Mouse (Mus musculus): ENCODE measurements at regions not wholly inside any gene's neighbourhood (a gene's known extent, or its start where the extent isn't known, plus 50 kb on each side); places are given as distances from the start of the nearest gene placed in this dataset.

DNA sequence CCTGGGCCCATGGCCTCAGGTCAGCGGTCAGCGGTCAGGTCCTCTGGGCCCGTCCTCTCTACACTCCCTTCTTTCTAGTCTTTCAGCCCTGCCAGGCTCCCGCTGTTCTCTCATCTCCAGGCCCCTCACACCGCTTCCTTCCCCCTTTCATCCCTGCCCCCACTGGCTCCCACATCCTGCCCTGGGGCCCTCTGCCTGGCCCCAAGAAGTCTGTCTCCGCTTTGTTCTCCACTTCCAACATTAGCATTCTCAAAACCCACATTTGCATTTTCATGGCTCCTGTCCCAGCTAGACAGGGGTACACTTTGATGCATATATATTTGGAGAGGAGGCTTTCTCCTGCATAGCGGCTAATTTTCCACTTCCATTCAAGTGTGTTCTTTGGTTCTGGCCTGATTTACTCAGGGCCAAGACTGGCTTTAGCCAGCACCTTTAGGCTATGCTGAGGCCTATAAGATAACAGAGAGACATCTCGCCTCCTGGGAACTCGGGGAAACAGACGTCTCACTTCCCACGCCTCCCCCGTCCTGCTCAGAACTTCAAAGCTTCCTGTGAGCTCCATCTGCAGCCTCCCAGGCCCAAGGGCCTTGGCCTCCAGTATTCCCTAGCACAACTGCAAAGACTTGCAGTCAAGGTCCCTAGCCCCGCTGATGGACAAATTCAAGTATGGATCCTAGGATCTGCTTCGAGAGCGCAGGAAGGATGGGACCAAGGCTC, 109.8 kb upstream of the Parp11 start:
- no peaks in the 10 kb centered on the region for H3K36me3 ChIP-seq
- peaks cover 50% of the 10 kb centered on the region for H3K4me1 ChIP-seq
- H3K27ac ChIP-seq, result peak overlapping the region; percentile 61
- WGBS, result 17% methylated on average over 15 of the region's 15 CpGs
- no peaks in the 10 kb centered on the region for H3K27me3 ChIP-seq
- no peak overlapping the region for H3K9ac ChIP-seq
- no peak overlapping the region for H3K4me3 ChIP-seq (replicated peaks)
- ATAC-seq (replicated peaks; ENCODE audit: low FRiP score), result peak; percentile 40; the same call in 1 of the 2 replicates
- H3K9me3 ChIP-seq (replicated peaks), result no peaks in the 10 kb centered on the region
- peak overlapping the region; percentile 23; the same call in 1 of the 2 replicates for H3K4me2 ChIP-seq

DNA sequence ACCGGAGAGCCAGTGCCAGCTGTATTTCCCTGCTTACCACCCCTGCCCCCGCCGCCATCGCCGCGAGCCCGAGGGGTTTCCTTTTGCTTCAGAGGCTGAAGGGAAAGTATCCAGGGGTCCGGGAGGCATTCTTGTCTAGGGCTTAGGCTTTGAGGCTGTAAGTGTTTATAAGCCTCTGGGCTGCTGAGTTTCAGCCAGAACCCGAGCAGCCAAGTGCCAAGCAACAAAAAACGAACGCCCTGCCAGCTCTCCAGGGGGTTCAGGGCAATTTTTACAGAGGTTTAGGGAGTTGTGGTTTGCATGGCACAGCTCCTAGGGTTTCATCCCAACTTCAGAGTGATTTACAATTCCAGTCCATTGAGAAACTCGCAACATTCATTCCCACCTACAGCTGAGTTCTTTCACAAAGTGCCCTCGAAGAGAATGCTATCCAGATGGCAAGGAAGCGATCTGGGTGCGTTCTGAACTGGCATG, 109.2 kb upstream of the Parp11 start:
- peaks cover 50% of the 10 kb centered on the region for H3K4me1 ChIP-seq
- H3K36me3 ChIP-seq, result no peaks in the 10 kb centered on the region
- H3K27me3 ChIP-seq, result no peaks in the 10 kb centered on the region
- peak overlapping the region; percentile 23; the same call in 1 of the 2 replicates for H3K4me2 ChIP-seq
- H3K4me3 ChIP-seq (replicated peaks), result no peak overlapping the region
- H3K27ac ChIP-seq, result peak overlapping the region; percentile 61
- no peaks in the 10 kb centered on the region for H3K9me3 ChIP-seq (replicated peaks)
- 21% methylated on average over 15 of the region's 15 CpGs for WGBS
- no peak overlapping the region for H3K9ac ChIP-seq
- ATAC-seq (replicated peaks; ENCODE audit: low FRiP score), result no peak

DNA sequence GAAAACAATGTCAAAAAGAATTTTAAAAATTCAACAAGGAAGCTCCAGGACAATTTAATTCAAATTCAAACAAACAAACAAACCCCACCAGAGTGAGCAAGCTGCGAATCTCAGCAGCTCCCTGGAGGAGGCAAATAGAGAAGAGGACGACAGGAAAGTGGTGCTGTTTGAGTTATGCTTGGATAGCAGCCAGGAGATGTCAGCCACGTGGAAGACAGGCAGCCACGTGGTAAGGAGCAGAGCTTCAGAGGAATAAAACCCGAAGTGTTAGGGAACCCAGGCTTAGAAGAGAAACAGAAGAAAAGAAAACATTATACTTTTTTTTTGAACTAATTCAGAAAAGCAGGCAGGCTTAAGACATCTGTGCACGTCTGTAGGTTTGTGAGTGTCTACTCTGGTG, 108.2 kb upstream of the Parp11 start:
- Histone ChIP-seq H3K36me3 (no peaks in the 10 kb centered on the region), H3K9ac (no peak overlapping the region), H3K4me2 (no peak overlapping the region), H3K27me3 (no peaks in the 10 kb centered on the region), H3K9me3 (replicated peaks) (no peaks in the 10 kb centered on the region), H3K4me1 (peaks cover 50% of the 10 kb centered on the region), H3K4me3 (replicated peaks) (no peak overlapping the region), H3K27ac (no peak overlapping the region)
- WGBS, result 16% methylated on average over 6 of the region's 6 CpGs
- ATAC-seq (replicated peaks; ENCODE audit: low FRiP score), result no peak

DNA sequence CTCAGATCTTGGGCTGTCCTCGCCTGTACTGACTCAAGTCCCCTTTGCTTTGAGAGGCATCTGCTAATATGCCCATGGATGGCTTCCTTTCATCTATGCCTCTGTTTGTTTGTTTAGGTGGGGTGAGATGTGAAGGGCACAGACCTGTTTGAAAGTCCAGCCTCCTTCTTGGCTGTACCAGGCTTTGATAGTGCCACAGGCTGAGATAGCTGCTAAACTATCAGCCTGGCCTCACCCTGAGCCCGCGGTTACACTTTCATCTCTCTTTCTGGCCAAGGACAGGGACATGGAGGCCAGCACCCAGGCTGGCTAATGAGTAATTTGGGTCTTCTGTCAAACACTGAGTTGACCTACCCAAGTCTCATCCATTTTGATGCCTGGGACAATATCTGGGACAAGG, 105.0 kb upstream of the Parp11 start:
- Histone ChIP-seq H3K9me3 (replicated peaks) (no peaks in the 10 kb centered on the region), H3K4me3 (replicated peaks) (no peak overlapping the region), H3K27ac (no peak overlapping the region), H3K4me1 (peaks cover 30% of the 10 kb centered on the region), H3K9ac (no peak overlapping the region), H3K4me2 (no peak overlapping the region), H3K36me3 (no peaks in the 10 kb centered on the region), H3K27me3 (no peaks in the 10 kb centered on the region)
- WGBS, result 86% methylated on average over 3 of the region's 3 CpGs
- no peak for ATAC-seq (replicated peaks; ENCODE audit: low FRiP score)

DNA sequence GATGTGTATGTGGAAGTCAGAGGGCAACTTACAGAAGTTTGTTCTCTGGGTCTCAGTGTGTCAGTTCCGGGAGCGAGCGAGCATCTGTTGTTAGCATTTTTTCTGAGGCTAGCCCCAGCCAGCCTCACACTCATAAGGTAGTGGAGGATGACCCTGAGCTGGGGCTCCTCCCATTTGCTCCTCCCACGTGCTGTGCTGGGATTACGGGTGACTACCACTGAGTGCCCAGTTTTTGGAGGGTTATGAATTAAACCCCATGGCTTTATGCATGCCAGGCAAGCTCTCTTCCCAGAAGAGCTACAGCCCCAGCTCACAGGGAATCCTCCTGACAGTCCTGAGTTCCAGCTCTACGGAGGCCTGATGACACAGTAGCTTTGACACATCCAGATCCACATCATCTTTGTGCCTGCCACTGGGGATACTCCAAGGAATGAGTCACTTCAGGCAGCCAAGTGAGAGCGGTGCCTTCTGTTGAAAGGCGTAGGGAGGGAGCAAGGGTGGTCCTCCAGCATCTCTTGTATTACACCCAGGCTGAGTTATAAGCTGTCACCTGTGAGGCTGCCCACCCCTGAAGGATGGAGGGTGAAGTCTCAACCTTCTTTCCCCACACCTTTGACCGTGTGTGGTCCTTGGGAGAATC, 97.8 kb upstream of the Parp11 start:
- no peaks in the 10 kb centered on the region for H3K9me3 ChIP-seq (replicated peaks)
- H3K4me2 ChIP-seq, result peak overlapping the region; percentile 15; the same call in 1 of the 2 replicates
- H3K27me3 ChIP-seq, result no peaks in the 10 kb centered on the region
- peak overlapping the region; percentile 69 for H3K27ac ChIP-seq
- H3K36me3 ChIP-seq, result no peaks in the 10 kb centered on the region
- H3K4me3 ChIP-seq (replicated peaks), result no peak overlapping the region
- peak; percentile 75 for ATAC-seq (replicated peaks; ENCODE audit: low FRiP score)
- H3K4me1 ChIP-seq, result peaks cover 16% of the 10 kb centered on the region
- no peak overlapping the region for H3K9ac ChIP-seq
- WGBS, result 48% methylated on average over 9 of the region's 9 CpGs

DNA sequence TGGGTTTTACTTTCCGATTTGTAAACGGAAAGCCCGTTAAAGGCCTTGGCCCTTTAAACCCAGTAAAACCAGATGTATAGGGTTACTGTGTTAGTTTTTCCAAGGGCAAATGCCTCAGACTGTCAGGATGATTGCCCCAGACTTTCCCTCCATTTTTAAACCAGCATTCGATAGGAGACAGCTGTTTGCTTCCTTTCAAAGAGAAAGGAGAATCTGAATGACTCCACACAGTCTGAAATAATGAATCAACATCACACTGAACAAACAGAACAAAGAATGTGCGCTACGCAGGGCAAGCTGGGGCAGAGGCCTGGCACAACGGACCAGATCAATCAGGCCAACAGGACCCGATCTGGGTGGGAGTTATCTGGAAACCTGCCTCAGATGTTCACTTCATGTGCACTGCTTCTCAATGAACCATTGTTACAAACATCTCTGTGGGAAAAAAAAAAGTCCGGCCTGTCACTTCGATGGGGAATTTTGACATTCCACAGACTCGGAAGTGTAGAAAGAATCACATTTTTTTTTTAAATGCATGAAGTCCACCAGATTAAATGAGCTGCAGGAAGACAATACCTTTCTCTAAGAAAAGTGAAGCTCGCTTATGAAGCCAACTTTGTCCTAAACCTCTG, 97.0 kb upstream of the Parp11 start:
- 25% methylated on average over 12 of the region's 12 CpGs for WGBS
- peak; percentile 76 for ATAC-seq (replicated peaks; ENCODE audit: low FRiP score)
- Histone ChIP-seq H3K4me3 (replicated peaks) (no peak overlapping the region), H3K4me2 (peak overlapping the region; percentile 15; the same call in 1 of the 2 replicates), H3K36me3 (no peaks in the 10 kb centered on the region), H3K27me3 (no peaks in the 10 kb centered on the region), H3K4me1 (peaks cover 16% of the 10 kb centered on the region), H3K9ac (no peak overlapping the region), H3K9me3 (replicated peaks) (no peaks in the 10 kb centered on the region), H3K27ac (peak overlapping the region; percentile 69)

DNA sequence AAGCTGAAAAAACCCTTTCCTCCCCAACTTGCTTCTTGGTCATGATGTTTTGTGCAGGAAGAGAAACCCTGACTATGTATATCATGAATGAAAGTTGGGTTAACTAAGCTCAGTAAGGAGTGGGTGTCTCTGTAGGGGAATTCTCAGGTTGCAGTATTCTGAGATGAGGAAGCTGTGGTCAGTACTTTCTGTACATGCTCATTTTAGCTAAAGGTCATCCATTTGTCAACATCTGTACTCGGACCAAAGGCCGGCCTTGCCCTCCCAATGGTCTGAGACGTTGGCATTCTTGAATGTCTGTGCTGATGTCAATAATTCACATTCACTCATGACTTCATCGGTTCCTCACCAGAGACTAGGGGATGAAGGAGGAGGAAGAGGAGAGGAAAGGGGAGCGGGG, 94.9 kb upstream of the Parp11 start:
- peaks cover 19% of the 10 kb centered on the region for H3K4me1 ChIP-seq

DNA sequence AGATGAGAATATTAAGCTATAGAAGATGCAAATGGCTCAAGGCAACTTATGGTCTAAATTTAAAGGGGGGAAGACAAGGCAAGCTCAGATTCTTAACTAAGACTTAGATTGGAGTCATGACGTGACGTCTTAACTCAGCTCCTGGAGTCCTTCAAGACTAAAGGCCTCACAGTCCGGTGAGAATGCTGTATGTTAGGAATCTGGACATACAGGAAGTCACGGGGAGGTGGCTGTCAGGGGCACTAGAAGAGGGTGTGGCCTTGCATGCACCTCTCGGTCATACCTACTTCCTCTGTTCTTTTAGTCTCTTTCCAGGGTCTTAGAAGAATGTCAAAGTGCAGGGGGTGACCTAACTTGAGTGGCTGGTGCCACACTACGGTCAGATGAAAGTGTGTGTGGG, 91.5 kb upstream of the Parp11 start:
- WGBS, result 59% methylated on average over 6 of the region's 6 CpGs
- no peaks in the 10 kb centered on the region for H3K36me3 ChIP-seq
- no peak overlapping the region for H3K27ac ChIP-seq
- H3K9ac ChIP-seq, result no peak overlapping the region
- H3K4me2 ChIP-seq, result no peak overlapping the region
- no peaks in the 10 kb centered on the region for H3K27me3 ChIP-seq
- ATAC-seq (replicated peaks; ENCODE audit: low FRiP score), result no peak
- H3K4me3 ChIP-seq (replicated peaks), result no peak overlapping the region
- H3K4me1 ChIP-seq, result 0 out of 2 replicates have a peak, but pooled peaks cover 10% of the 10 kb centered on the region
- H3K9me3 ChIP-seq (replicated peaks), result no peaks in the 10 kb centered on the region

More for the DNA sequence above, 94.9 kb upstream of the Parp11 start:
- Histone ChIP-seq H3K27me3 (no peaks in the 10 kb centered on the region), H3K9me3 (replicated peaks) (no peaks in the 10 kb centered on the region), H3K36me3 (no peaks in the 10 kb centered on the region), H3K4me2 (no peak overlapping the region), H3K4me3 (replicated peaks) (no peak overlapping the region), H3K9ac (no peak overlapping the region), H3K27ac (no peak overlapping the region)
- 71% methylated on average over 5 of the region's 5 CpGs for WGBS
- ATAC-seq (replicated peaks; ENCODE audit: low FRiP score), result no peak

DNA sequence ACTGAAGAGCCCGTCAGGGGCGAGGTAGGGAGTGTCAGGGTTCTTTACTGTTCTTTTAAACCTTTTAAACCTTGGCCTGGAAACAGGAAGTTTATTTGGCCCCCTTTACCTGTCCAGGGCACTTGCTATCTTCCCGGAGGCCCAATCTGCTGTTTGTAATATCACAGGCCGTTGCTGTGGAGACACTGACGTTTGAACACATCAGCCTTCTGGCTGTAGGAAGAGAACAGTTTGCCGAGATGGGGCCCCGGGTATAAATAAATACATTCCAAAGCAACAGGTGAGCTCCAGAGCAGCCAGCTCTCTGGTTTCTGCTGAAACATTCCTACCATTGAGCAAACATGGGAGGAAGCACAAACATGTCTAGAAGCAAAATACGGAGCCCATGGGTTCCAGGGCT, 90.2 kb upstream of the Parp11 start:
- ATAC-seq (replicated peaks; ENCODE audit: low FRiP score), result no peak
- H3K27ac ChIP-seq, result no peak overlapping the region
- H3K4me2 ChIP-seq, result no peak overlapping the region
- H3K9me3 ChIP-seq (replicated peaks), result no peaks in the 10 kb centered on the region
- 0 out of 2 replicates have a peak, but pooled peaks cover 7% of the 10 kb centered on the region for H3K4me1 ChIP-seq
- WGBS, result 72% methylated on average over 8 of the region's 8 CpGs
- no peak overlapping the region for H3K4me3 ChIP-seq (replicated peaks)
- no peak overlapping the region for H3K9ac ChIP-seq
- no peaks in the 10 kb centered on the region for H3K36me3 ChIP-seq
- H3K27me3 ChIP-seq, result no peaks in the 10 kb centered on the region

DNA sequence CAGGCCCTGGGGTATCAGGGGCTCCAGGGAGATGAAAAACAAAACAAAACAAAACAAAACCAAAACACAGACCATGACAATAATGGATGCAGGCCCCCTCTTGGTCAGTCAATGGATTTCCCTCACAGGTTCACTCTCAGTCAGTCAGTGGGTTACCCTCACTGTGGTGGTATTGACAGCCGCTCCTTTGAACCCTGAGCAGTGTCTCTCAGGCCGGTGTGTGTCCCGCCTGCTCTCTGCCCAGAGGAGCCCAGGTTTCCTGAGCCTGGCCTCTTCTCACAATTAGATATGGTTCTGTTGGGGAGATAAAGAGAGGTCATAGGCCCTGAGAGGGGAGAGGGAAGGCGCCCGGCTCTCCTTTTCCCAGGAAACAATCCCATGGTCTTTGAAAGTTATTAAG, 87.8 kb upstream of the Parp11 start:
- Histone ChIP-seq H3K27me3 (no peaks in the 10 kb centered on the region), H3K4me3 (replicated peaks) (no peak overlapping the region), H3K36me3 (no peaks in the 10 kb centered on the region), H3K9ac (no peak overlapping the region), H3K4me1 (peaks cover 15% of the 10 kb centered on the region), H3K4me2 (no peak overlapping the region), H3K9me3 (replicated peaks) (no peaks in the 10 kb centered on the region), H3K27ac (no peak overlapping the region)
- whole genome bisulfite sequencing, result 57% methylated on average over 5 of the region's 5 CpGs
- ATAC-seq (replicated peaks; ENCODE audit: low FRiP score), result peak; percentile 44; the same call in 1 of the 2 replicates

DNA sequence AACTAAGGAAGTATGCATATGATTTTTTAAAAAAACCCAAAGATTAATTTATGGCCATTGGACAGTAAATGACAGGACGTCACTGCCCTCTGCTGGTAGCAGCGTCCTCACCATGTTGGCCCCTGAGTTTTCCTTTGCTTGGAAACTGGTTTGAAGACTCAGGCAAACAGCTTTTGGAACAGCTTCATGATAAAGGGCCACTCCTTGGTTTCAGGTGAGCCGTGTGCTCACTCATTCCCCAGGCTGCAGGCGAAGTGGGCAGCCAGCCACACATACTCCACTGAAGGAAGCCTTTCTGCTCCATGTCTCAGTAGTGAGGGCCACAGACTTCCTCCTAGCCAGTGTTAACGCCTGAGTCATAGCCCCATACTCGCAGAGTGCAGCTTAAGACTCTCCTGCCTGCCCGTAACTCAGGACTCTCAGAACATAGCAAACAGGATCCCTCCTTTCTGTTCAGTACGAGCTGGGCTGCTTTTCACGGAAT, 87.2 kb upstream of the Parp11 start:
- no peak overlapping the region for H3K9ac ChIP-seq
- H3K27me3 ChIP-seq, result peaks cover 3% of the 10 kb centered on the region; the same call in 1 of the 2 replicates
- H3K4me1 ChIP-seq, result peaks cover 17% of the 10 kb centered on the region
- no peak overlapping the region for H3K4me3 ChIP-seq (replicated peaks)
- 0 out of 2 replicates have a peak, but pooled peaks have one; percentile 30 for ATAC-seq (replicated peaks; ENCODE audit: low FRiP score)
- no peak overlapping the region for H3K27ac ChIP-seq
- no peaks in the 10 kb centered on the region for H3K9me3 ChIP-seq (replicated peaks)
- H3K36me3 ChIP-seq, result no peaks in the 10 kb centered on the region
- no peak overlapping the region for H3K4me2 ChIP-seq
- WGBS, result 36% methylated on average over 9 of the region's 9 CpGs

DNA sequence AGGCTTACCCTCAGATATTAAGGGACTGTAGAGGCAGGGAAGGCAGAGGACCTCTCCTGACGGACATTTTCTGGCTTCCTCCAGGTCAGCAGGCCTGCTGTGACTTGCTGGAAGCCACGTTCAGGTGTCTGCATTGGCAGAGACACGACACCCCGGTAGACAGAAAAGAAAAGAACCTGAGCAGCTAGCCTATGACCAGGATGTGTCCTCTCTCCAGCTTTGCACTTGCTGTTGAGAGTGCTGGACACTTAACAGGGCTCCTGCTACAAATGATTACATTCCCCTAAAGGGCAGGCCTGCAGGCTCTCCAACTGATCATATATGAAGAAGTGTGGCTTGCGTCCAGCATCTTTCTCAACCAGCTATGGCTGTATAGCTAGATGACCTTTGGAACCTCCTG, 84.5 kb upstream of the Parp11 start:
- Histone ChIP-seq H3K9me3 (replicated peaks) (no peaks in the 10 kb centered on the region), H3K4me3 (replicated peaks) (no peak overlapping the region), H3K36me3 (no peaks in the 10 kb centered on the region), H3K27ac (no peak overlapping the region), H3K27me3 (peaks cover 3% of the 10 kb centered on the region; the same call in 1 of the 2 replicates), H3K4me1 (peaks cover 19% of the 10 kb centered on the region), H3K4me2 (no peak overlapping the region), H3K9ac (no peak overlapping the region)
- no peak for ATAC-seq (replicated peaks; ENCODE audit: low FRiP score)
- 93% methylated on average over 5 of the region's 5 CpGs for WGBS
